Mouse (Mus musculus): ENCODE results near the gene Adarb1. TPM values are rescaled to one million over a fixed set of nuclear protein-coding genes. Genes with fewer than 3 reads are reported as not detected.
A peak's percentile ranks its signal among the peaks of the same experiment; 100 is the strongest.

The Adarb1 gene
- polyA plus RNA-seq, 1 experiment from 2014 or later = 7.9 TPM

DNA sequence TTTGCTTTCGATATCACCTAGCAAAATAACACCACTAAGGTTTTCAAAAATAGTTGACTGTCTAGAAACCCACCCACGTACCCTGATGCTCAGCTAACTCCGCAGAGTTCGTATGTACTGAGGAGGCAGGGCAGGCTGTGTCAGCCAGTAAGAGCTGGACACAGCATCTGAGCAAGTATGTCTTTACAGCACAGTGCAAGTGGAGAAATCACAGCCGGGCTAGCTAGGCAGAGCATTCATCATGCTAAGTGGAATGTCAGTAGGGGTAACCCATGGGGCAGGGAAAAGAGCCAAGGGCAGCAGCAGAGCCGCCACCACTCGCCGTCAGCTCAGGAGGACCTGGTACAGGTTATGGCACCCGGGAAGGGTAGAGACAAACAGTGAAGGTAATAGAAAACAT lies 84.6 kb downstream of the Adarb1 start:
- Histone ChIP-seq H3K4me3 (no peak overlapping the region), H3K9me3 (replicated peaks) (no peaks in the 10 kb centered on the region), H3K27me3 (no peaks in the 10 kb centered on the region), H3K36me3 (ENCODE audit: poor library complexity, severe bottlenecking) (no peaks in the 10 kb centered on the region), H3K4me1 (peaks cover 3% of the 10 kb centered on the region; the same call in 1 of the 2 replicates), H3K4me2 (no peak overlapping the region), H3K27ac (no peak overlapping the region), H3K9ac (no peak overlapping the region)
- no peak for ATAC-seq
- 87% methylated on average over 9 of the region's 9 CpGs for WGBS

DNA sequence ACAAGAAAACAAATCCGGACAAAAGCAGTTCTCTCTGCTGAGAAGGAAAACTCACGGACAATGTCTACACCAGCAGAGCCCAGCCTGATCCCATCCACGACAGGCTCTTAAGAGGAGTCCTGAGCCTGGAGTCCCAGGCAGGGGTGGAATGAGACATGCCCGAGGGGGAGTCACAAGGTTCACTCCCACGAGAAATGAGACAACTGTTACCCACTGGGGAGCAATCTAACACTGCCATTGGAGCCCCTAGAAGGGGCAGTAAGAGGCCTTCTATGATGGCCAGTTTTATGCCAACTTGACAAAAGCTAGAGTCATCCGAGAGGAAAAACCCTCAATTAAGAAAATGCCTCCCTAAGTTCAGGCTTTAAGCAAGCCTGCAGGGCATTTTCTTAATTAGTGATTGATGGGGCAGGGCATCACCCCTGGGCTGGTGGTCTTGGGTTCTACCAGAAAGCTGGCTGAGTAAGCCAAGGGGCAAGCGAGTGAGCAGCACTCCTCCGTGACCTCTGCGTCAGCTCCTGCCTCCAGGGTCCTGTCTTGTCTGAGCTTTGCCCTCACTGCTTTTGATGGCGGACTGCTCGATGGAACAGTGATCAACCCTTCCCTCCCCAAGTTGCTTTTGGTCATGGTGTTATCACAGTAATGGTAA lies 88.5 kb downstream of the Adarb1 start:
- Histone ChIP-seq H3K9me3 (replicated peaks) (no peaks in the 10 kb centered on the region), H3K27ac (no peak overlapping the region), H3K9ac (no peak overlapping the region), H3K4me2 (no peak overlapping the region), H3K36me3 (ENCODE audit: poor library complexity, severe bottlenecking) (no peaks in the 10 kb centered on the region), H3K4me3 (no peak overlapping the region), H3K4me1 (0 out of 2 replicates have a peak, but pooled peaks cover 3% of the 10 kb centered on the region), H3K27me3 (no peaks in the 10 kb centered on the region)
- 61% methylated on average over 11 of the region's 11 CpGs for WGBS
- no peak for ATAC-seq

DNA sequence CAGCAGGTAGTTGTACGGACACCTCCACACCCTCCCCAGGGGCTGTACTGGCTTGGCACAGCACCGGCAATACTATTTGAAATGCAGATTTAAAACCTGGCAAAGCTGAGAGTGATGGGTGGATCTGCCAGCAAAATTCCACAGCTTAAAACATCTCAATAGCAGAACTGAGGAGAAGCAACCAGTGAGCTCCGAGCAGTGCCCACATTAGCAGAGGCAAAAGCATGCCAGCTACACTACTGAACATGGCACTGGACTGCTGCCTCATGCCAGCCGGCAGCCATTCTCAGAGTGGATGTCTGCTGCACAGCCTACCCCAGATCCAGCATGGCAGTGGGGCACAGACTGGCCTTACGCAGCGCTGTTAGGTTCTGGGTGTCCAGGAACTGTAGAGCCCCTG lies 93.4 kb downstream of the Adarb1 start:
- no peak overlapping the region for H3K4me2 ChIP-seq
- H3K4me1 ChIP-seq = 0 out of 2 replicates have a peak, but pooled peaks cover 3% of the 10 kb centered on the region
- H3K4me3 ChIP-seq = no peak overlapping the region
- H3K27ac ChIP-seq = no peak overlapping the region; the same call in 1 of the 2 replicates
- no peaks in the 10 kb centered on the region for H3K27me3 ChIP-seq
- no peaks in the 10 kb centered on the region for H3K36me3 ChIP-seq (ENCODE audit: poor library complexity, severe bottlenecking)
- WGBS = 82% methylated on average over 6 of the region's 6 CpGs
- no peaks in the 10 kb centered on the region for H3K9me3 ChIP-seq (replicated peaks)
- no peak overlapping the region for H3K9ac ChIP-seq
- ATAC-seq = no peak

DNA sequence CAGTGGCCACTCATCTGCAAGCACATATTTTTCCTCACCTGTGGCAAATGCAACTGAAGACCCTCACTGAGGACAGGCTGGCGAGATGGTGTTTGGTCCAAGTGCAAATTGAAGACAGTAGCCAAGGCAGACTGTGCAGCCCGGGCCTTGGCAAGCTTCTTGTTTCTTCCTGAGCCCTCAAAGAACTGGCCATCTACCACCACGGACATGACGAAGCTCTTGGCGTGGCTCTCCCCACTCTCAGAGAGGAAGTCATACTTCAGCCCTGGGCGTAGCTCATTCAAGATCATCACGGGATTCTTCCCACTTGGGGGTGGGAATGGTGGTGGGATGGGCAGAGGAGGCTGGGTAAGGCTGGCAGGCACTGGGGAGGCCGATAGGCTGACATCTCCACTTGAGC lies 96.5 kb downstream of the Adarb1 start:
- Histone ChIP-seq H3K9ac (no peak overlapping the region), H3K4me2 (no peak overlapping the region), H3K4me3 (no peak overlapping the region), H3K4me1 (0 out of 2 replicates have a peak, but pooled peaks cover 3% of the 10 kb centered on the region), H3K27me3 (no peaks in the 10 kb centered on the region), H3K27ac (no peak overlapping the region), H3K9me3 (replicated peaks) (no peaks in the 10 kb centered on the region), H3K36me3 (ENCODE audit: poor library complexity, severe bottlenecking) (no peaks in the 10 kb centered on the region)
- 93% methylated on average over 8 of the region's 8 CpGs for WGBS
- ATAC-seq = no peak

DNA sequence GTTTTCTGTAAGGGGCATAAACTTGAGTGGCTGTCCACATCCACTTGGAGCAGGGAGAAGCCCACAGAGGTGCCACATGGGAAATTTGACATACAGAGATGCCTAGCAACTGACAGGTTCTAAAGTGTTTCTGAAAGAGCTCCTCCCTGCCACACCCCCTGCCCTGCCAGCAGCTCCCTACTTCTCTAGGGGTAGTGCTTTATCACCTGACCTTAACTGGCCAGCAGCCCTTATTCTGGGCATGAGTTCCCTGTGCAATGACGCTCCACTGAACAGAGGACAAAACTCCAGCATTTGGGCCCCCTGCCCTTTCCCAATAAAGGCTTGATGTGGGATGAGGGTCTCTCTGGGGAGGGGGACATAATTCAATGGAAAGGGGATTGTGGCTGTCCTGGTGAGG lies 97.1 kb downstream of the Adarb1 start:
- Histone ChIP-seq H3K9ac (no peak overlapping the region), H3K4me3 (no peak overlapping the region), H3K27ac (no peak overlapping the region), H3K9me3 (replicated peaks) (no peaks in the 10 kb centered on the region), H3K4me1 (0 out of 2 replicates have a peak, but pooled peaks cover 3% of the 10 kb centered on the region), H3K4me2 (no peak overlapping the region), H3K36me3 (ENCODE audit: poor library complexity, severe bottlenecking) (no peaks in the 10 kb centered on the region), H3K27me3 (no peaks in the 10 kb centered on the region)
- no peak for ATAC-seq
- WGBS = 70% methylated on average over 1 of the region's 1 CpGs

DNA sequence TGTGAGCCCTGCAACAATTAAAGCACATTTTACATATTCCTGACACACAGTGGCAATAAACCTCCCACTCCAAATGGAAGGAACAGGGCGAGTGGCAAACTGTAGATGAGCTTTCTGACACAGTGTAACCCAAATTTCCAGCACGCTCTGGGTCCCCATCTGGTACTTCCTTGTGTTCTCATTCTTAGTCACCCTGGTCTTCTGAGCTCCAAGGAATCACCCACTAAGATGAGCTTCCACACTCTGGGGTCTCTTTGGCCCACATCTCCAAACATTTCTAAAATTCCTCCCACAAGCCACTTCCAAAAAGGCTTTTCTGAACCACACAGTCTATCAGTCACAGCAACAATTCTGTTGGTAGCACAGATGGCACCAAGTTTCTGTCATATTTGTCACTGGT lies 102.4 kb downstream of the Adarb1 start:
- Histone ChIP-seq H3K4me1 (no peaks in the 10 kb centered on the region), H3K9me3 (replicated peaks) (no peaks in the 10 kb centered on the region), H3K9ac (no peak overlapping the region), H3K27me3 (no peaks in the 10 kb centered on the region), H3K27ac (no peak overlapping the region), H3K4me3 (no peak overlapping the region), H3K36me3 (ENCODE audit: poor library complexity, severe bottlenecking) (peaks cover 4% of the 10 kb centered on the region), H3K4me2 (no peak overlapping the region)
- WGBS = 81% methylated on average over 2 of the region's 2 CpGs
- peak; percentile 41; the same call in 1 of the 2 replicates for ATAC-seq

DNA sequence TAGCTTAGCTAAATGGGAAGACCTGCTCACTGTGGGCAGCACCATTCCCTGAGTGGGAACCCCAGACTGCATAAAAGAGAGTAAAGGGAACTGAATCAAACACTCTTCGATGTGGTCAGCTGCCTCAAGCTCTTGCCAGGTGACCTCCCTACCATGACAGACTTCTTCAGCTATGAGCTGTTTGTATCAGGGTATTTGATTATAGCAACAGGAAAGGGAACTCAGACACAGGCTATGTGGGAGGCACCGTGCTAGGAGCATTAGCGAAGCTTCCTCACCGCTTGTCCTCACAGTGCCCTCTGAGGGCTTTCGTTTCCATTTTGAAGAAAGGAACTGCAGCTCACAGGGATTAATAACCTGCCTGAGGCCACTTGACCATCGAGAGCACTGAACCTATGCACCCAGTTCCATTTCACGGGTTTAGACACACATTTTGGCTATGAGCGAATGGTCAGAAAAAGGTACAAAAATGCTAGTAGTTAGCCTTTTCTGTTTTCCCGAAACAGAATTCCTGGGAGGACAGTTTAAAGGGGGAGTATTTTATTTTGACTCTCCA lies 103.3 kb downstream of the Adarb1 start:
- Histone ChIP-seq H3K9me3 (replicated peaks) (no peaks in the 10 kb centered on the region), H3K9ac (no peak overlapping the region), H3K4me2 (no peak overlapping the region), H3K27me3 (no peaks in the 10 kb centered on the region), H3K27ac (no peak overlapping the region), H3K36me3 (ENCODE audit: poor library complexity, severe bottlenecking) (peaks cover 6% of the 10 kb centered on the region), H3K4me1 (no peaks in the 10 kb centered on the region), H3K4me3 (no peak overlapping the region)
- ATAC-seq = no peak
- WGBS = 90% methylated on average over 9 of the region's 9 CpGs

DNA sequence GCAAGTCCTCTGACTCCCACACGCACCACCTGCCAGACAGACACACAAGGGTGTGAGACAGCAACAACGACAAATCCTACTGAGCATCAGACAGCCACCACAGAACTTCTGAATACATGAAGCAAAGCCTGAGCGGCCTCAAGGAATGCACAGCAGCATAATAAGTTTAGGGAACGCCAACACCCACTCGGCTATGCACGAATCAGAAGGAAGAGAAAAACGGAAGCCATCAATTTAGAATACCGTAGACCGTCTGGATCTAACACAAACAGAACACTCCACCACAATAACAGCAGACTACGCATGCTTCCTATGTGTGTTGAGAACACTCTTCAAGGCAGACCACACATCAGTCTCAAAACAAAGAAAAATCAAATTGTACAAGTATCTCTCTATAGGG lies 109.1 kb downstream of the Adarb1 start:
- Histone ChIP-seq H3K9ac (no peak overlapping the region), H3K36me3 (ENCODE audit: poor library complexity, severe bottlenecking) (peaks cover 6% of the 10 kb centered on the region), H3K4me1 (no peaks in the 10 kb centered on the region), H3K9me3 (replicated peaks) (no peaks in the 10 kb centered on the region), H3K27me3 (no peaks in the 10 kb centered on the region), H3K4me2 (no peak overlapping the region), H3K4me3 (no peak overlapping the region), H3K27ac (no peak overlapping the region)
- WGBS = 83% methylated on average over 10 of the region's 10 CpGs
- ATAC-seq = no peak

DNA sequence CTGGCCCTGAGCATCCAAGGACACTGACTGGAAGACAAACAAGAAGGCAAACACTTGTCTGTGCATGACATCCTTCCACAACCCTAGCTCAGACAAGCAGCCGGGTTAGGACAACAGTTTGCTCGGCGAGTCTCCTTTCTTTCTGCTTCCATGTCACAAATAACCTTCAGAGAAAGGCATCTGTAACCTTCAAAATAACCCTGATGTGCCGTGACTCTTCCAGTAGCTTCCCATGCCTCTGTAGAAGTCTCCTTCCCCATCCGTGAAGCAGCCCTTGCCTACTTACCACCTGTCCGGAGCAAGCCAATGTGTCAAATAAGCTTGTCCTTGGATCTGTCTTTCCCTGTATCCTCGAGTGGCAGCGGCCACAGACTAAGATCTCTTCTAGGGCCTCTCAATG lies 112.3 kb downstream of the Adarb1 start:
- Histone ChIP-seq H3K36me3 (ENCODE audit: poor library complexity, severe bottlenecking) (peaks cover 10% of the 10 kb centered on the region; the same call in 1 of the 2 replicates), H3K4me1 (no peaks in the 10 kb centered on the region), H3K27ac (no peak overlapping the region), H3K4me2 (no peak overlapping the region), H3K9ac (no peak overlapping the region), H3K4me3 (no peak overlapping the region), H3K9me3 (replicated peaks) (no peaks in the 10 kb centered on the region), H3K27me3 (no peaks in the 10 kb centered on the region)
- 85% methylated on average over 8 of the region's 8 CpGs for WGBS
- no peak for ATAC-seq

DNA sequence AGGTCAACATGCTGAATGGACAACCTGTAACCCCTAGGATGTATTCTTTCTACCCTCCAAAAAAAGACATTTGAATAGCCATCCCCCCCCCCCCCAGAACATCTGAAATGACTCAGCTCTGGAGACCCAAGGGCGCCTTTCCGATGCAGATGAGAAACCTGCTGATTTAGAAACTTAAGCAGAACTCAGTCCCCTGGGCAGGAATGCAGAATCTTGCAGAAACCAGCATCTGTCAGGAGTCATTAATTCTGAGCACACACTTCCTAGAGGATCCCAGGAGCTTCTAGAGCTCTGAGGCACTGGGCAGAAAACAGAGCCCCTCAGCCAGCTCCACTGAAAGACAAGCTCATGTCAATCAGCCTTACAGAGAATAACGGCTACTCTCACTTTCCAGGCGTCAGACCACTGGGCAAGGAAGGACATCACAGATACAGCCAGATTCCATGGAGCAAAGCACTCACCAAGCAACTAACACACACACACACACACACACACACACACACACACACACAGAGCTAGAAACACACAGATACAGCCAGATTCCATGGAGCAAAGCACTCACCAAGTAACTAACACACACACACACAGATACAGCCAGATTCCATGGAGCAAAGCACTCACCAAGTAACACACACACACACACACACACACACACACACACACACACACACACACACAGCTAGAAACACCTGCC lies 113.1 kb downstream of the Adarb1 start:
- Histone ChIP-seq H3K27ac (no peak overlapping the region), H3K9me3 (replicated peaks) (no peaks in the 10 kb centered on the region), H3K4me1 (no peaks in the 10 kb centered on the region), H3K27me3 (no peaks in the 10 kb centered on the region), H3K9ac (no peak overlapping the region), H3K4me3 (no peak overlapping the region), H3K36me3 (ENCODE audit: poor library complexity, severe bottlenecking) (peaks cover 7% of the 10 kb centered on the region; the same call in 1 of the 2 replicates), H3K4me2 (no peak overlapping the region)
- ATAC-seq = no peak
- 24% methylated on average over 4 of the region's 4 CpGs for WGBS

DNA sequence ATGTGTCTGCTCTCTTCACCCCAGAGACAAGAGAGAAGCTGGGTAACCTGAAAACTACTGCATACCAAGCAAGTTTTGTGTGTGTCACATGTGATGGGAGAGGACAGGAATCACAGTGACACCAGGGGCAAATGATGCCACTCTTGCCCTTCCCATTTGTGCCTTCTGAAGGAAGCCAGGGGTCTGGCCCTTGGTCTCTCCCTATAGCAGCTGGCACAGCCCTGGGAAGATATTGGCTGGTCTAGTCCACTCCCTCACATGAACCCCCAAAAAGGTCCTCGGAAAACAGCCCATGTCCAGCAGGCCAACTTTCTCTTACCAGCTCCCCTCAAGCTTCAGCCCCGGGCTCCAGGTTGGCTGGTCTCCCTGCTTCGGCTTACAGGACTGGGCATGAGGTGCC lies 113.7 kb downstream of the Adarb1 start:
- no peak overlapping the region for H3K9ac ChIP-seq
- 80% methylated on average over 3 of the region's 3 CpGs for WGBS

DNA sequence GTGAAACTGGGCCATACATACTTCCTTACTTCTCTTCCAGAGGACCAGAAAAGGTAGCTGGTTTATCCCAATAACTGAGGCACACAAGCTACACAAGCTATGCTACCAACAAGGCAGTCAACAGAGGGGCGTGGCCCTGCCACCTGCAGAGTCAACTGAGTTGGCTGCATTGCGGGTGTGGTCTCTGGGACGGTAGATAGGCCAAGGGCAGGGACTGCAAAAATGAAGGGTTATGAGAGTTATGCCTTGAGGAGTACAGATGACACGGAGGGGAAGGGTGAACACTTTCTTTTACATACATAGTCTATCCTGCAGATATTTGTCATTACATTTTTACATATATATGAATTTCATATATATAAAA lies 117.2 kb downstream of the Adarb1 start:
- Histone ChIP-seq H3K9me3 (replicated peaks) (no peaks in the 10 kb centered on the region), H3K4me3 (no peak overlapping the region), H3K27me3 (no peaks in the 10 kb centered on the region), H3K4me1 (no peaks in the 10 kb centered on the region), H3K36me3 (ENCODE audit: poor library complexity, severe bottlenecking) (peaks cover 7% of the 10 kb centered on the region; the same call in 1 of the 2 replicates), H3K4me2 (no peak overlapping the region), H3K9ac (no peak overlapping the region), H3K27ac (no peak overlapping the region)
- WGBS = 91% methylated on average over 4 of the region's 4 CpGs
- no peak for ATAC-seq

More for the DNA sequence above, 113.7 kb downstream of the Adarb1 start:
- no peaks in the 10 kb centered on the region for H3K27me3 ChIP-seq
- H3K27ac ChIP-seq = no peak overlapping the region
- H3K4me3 ChIP-seq = no peak overlapping the region
- H3K9me3 ChIP-seq (replicated peaks) = no peaks in the 10 kb centered on the region
- no peaks in the 10 kb centered on the region for H3K4me1 ChIP-seq
- no peak overlapping the region for H3K4me2 ChIP-seq
- peaks cover 7% of the 10 kb centered on the region; the same call in 1 of the 2 replicates for H3K36me3 ChIP-seq (ENCODE audit: poor library complexity, severe bottlenecking)
- ATAC-seq = no peak
